Mouse (Mus musculus) olfactory bulb, adult 2 months (tissue): Measurements from ENCODE around the gene Cbll1.

Experiments
- CTCF ChIP-seq: fragments of 200-500 bp; IDR thresholded peaks from 2 replicates; pipeline ENCODE4 v1.5.1; 2012; ENCODE audit warnings: low read depth, mild to moderate bottlenecking, low read length, moderate library complexity; ENCODE audit not compliant: insufficient read depth
- POLR2A ChIP-seq: fragments of 200-500 bp; IDR thresholded peaks from 2 replicates; pipeline ENCODE4 v1.6.1; 2012; ENCODE audit warnings: mild to moderate bottlenecking, low read depth, low read length, moderate library complexity; ENCODE audit not compliant: insufficient read depth

- TF ChIP-seq POLR2A (no peak), CTCF (no peak)
Observed at GRCm38 (mm10) chr12:31520119-31520518, 20.7 kb upstream of the Cbll1 start.
